Mouse (Mus musculus) B cell, adult 2 months (primary cell): ENCODE data around the gene Fam110c.

Experiments
- DNase-seq, 2 experiments: peaks; one replicate each; pipeline ENCODE4 v3.0.0; 2022

Fam110c gene

GRCm38 (mm10) chr12:31116005-31116466 is 42.4 kb downstream of the Fam110c start:
- peak; percentile 13 to 16 for DNase-seq

DNA sequence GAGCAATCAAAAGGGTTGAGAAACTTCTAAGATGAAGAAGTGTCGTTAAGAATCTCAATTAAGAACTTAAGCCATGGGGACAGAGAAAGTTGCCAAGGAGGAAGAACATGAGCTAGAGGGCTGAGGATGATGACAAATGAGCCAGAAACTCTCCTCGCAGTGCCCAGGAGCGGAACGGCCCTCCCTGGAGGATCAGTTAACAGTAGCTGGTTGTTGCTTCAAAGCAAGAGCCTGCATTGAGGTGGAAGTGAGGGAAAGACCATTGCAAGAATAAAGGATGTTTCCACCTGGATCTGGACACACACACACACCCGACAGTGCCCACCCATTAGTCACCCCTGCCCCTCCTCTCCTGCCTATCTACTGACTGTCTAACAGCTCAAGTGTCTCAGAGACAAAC is 46.9 kb downstream of the Fam110c start:
- DNase-seq: no peak

- no peak for DNase-seq
These were observed 49.4 kb downstream of the Fam110c start for GRCm38 (mm10) chr12:31122892-31123622.

DNA sequence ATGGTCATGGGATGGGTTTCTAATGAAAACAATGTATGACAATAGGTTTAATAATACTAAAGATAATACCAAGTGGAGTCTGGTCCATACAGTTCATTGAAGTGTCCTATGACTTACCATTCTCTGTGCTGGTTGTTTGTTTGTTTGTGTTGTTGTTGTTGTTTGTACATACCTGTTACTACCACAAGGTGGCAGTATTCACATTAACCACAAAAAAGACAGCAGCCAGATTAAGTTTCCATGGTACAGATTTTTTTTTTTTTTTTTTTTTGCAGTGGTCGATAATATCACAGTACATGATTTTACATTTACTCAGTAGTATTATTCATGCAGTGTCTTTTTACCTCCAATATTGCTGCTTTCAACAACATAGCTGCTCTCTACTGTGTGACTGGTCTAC is 52.4 kb downstream of the Fam110c start:
- DNase-seq: no peak

- no peak for DNase-seq
These were observed 55.9 kb downstream of the Fam110c start for GRCm38 (mm10) chr12:31129548-31129947.
